Mouse (Mus musculus): ENCODE results near the gene Rpl9.

The Rpl9 gene

DNA sequence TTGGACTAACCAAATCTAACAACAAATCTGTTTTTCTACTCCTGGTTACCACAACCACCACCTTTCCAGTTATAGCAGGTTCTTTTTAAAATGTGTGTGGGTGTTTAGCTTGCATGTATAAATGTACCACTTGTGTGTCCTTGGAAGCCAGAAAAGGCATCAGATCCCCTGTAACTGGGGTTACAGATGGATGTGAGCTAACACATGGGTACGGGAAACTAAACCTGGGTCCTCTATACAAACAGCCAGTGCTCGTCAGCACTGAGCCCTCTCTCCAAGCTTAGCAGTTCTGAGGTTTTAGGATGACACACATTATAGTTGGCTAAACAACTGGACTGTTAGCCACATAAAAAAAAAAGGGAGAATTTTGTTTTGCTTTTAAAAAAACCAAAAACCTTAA lies 5.5 kb downstream of the Rpl9 start:
- in situ Hi-C loops (cut with MboI; ENCODE audit: low sequenced_read_pairs) = no loop called here

DNA sequence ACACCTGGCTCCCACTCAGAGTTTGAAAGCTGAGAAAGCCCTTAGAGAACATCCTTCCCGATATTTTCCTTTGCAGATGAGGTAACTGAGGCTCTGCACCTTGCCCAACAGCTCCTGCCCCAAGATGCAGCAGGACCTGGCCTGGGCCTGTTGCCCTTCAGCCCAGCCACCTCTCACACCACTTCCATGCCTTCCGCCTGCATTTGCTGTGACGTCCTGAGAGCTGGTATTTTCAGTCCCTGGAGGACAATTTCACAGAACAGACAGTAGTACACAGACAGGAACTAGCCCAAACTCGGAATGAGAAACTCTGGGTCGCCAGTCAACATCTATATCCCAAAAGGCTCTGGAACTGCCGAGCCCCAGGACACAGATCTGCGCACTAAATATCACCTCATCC lies 16.5 kb downstream of the Rpl9 start:
- in situ Hi-C loops (cut with MboI; ENCODE audit: low sequenced_read_pairs) = no loop called here

DNA sequence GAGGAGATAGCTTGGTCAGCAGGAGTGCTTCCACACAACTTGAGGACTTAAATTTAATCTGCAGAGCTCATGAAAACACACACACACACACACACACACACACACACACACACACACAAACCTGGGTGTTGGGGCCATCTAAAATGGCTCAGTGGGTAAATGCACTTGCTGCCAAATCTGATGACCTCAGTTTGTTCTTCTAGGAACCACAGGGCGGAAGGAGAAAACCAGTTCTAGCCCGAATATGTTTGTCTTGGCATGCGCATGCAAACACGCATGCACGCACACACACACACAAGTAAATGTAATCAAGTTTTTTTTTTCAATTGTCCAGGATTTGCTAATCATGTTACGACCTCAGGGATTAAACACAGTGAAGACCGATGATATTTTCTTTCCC lies 19.7 kb downstream of the Rpl9 start:
- in situ Hi-C loops (cut with MboI; ENCODE audit: low sequenced_read_pairs) = no loop called here

DNA sequence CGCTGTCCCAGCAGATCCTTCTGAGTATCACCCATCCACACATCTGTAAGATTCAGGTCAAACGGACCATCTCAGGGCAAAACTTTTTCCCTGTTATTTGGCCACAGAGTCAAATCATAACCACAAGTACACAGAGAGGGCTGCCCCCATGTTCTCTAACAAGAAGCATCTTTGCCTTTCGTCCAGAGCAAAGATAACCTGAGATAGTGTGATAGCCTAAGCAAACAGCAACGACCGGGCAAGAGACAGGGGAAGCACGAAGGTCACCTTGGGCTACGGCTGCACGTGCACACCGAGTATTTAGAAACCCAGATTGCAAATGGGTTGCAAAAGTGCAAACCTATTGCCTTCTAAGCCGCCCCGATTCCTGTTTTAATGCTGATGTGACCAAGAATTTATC lies 23.4 kb downstream of the Rpl9 start:
- in situ Hi-C loops (cut with MboI; ENCODE audit: low sequenced_read_pairs) = no loop called here

DNA sequence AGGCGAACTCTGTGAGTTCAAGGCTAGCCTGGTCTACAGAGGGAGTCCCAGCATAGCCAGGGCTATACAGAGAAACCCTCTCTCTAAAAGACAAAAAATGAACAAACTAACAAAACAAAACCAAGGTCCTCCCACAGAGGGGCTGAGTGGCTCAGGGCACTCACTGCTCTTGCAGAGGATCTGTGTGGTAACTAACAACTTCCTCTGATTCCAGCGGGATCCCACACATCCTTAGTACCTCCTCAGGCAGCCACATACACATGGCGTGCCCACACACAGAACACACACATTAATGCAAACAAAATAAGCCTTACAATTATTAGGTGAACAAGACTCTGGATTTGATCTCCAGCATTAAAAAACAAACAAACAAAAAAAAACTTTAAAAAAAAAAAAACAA lies 33.5 kb downstream of the Rpl9 start:
- in situ Hi-C loops (cut with MboI; ENCODE audit: low sequenced_read_pairs) = no loop called here

DNA sequence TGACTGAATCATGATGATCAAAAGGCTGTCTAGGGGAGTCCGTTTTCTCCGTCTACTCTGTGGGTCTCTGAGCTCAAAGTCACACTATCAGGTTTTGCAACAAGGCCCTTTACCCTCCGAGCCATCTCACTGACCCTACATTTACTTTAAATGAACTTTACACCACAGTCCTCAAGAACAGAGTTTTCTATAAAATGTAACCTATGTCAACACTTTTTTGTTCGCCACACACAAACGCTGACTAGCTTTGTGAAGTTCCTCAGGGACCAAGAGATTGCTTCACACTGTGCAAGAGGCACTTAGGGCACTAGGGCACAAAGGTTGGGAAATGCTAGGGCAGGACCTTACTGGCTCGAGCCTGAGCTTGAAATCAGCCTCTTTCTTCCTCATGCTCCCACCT lies 34.4 kb downstream of the Rpl9 start:
- in situ Hi-C loops (cut with MboI; ENCODE audit: low sequenced_read_pairs) = no loop called here

DNA sequence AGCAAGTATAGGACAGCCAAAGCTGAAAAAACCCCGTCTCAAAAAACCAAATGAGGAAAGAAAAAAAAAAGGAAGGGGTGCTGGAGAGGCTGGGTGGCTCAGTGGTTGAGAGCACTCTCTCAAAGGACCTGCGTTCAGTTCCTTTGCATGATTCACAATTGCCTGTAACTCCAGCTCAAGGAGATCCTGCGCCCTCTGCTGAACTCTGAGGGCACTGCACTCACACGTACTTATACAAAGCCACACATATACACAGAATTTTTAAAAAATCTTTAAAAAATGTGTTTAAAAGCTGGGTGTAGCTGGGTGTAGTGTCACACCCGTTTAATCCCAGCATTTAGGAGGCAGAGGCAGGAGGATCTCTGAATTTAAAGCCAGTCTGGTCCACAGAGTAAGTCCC lies 36.3 kb downstream of the Rpl9 start:
- in situ Hi-C loops (cut with MboI; ENCODE audit: low sequenced_read_pairs) = no loop called here

DNA sequence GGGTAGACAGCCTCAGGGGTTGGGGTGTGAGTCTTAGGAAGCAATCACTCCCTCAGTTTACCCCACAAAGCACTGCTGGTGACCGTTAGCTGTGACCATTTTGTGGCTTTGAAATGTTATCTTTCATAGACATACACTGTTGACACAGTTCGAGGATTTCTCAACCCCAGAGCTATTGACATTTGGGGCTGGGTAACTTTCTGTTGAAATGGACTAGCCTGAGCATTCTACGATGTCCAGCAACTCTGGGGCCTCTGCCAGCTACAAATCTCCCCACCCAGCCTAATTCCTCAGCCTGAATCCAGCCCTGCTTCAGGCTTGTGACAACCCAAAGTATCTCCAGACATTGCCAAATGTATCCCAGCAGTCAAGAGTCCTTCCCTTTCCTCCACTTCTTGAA lies 37.1 kb downstream of the Rpl9 start:
- in situ Hi-C loops (cut with MboI; ENCODE audit: low sequenced_read_pairs) = no loop called here

DNA sequence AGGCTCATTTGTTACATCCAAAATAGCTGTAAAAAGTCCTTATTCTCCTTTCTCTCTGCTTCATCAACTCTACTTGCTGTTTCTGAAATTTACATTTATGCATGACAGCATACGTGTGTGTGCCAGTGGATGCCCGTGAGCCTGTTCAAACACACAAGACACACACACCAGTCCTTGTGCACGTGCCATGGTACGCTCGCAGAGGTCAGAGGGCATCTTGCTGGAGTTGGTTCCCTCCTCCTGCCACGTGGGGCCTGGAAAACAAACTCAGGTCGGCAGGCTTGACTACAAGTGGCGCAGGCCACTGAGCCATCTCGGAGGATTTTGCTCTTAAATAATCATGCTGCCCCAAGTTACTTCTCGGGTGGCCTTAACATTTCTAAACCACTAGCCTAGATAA lies 40.7 kb downstream of the Rpl9 start:
- in situ Hi-C loops (cut with MboI; ENCODE audit: low sequenced_read_pairs) = no loop called here

DNA sequence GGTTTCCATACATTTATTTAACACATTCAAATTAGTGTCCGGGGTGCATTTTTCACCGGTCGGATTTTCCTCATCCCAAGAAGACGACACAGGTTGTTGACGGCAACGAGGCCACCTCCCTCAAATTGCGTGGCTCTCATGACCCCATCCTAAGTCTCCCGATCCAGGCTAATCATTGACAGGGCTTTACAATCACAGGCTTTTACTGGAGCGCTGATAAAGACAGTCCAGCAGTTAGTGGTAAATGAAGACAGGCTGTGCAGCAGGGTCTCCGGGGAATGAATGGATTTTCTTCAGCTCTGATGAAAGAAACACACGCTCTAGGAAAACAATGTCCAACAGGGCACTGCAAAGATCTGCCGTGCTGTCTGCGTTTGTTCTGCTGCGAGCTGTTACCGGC lies 43.1 kb downstream of the Rpl9 start, which contains the start of gene Klb:
Klb (plus strand) TSS at position 147 of the 400 bp plus-strand sequence.
- in situ Hi-C loops (cut with MboI; ENCODE audit: low sequenced_read_pairs) = no loop called here

DNA sequence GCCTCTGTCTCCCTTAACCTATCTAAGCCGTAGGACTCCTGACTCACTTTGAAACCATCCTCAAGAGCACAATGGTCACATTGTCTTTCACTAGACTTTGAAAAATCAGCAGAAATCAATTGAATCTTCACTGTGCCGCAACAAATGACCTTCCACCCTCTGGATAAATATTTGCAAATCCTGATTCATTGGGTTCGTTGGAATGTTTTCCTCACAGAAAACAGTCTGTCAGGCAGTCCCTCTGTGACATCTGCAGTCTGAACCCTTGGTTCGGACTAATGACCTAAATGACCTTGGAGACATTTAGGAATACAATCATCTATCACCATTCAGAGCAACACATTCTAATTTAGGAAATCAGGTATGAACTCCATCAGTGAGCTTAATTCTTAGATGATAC lies 51.1 kb downstream of the Rpl9 start:
- in situ Hi-C loops (cut with MboI; ENCODE audit: low sequenced_read_pairs) = no loop called here

DNA sequence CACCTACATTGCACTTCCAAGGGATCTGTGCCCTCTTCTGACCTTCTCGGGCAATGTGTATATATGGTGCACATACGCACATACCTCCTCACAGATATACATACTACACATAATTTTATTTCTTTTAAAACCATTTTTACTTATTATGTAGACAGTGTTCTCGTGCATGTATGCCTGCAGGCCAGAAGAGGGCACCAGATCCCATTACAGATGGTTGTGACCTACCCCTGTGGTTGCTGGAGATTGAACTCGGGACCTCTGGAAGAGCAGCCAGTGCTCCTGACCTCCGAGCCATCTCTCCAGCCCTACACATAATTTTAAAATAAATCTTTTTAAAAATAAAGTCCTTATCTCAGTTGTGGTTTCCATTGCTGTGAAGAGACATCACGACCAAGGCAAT lies 52.9 kb downstream of the Rpl9 start:
- in situ Hi-C loops (cut with MboI; ENCODE audit: low sequenced_read_pairs) = no loop called here
